Mouse (Mus musculus): ENCODE measurements around the gene Setd4. TPM values are rescaled to one million over a fixed set of nuclear protein-coding genes. Genes with fewer than 3 reads are reported as not detected.

Gene Setd4
- 10 to 100 TPM; 12.7 to 20.1 TPM for total RNA-seq (2023)

DNA sequence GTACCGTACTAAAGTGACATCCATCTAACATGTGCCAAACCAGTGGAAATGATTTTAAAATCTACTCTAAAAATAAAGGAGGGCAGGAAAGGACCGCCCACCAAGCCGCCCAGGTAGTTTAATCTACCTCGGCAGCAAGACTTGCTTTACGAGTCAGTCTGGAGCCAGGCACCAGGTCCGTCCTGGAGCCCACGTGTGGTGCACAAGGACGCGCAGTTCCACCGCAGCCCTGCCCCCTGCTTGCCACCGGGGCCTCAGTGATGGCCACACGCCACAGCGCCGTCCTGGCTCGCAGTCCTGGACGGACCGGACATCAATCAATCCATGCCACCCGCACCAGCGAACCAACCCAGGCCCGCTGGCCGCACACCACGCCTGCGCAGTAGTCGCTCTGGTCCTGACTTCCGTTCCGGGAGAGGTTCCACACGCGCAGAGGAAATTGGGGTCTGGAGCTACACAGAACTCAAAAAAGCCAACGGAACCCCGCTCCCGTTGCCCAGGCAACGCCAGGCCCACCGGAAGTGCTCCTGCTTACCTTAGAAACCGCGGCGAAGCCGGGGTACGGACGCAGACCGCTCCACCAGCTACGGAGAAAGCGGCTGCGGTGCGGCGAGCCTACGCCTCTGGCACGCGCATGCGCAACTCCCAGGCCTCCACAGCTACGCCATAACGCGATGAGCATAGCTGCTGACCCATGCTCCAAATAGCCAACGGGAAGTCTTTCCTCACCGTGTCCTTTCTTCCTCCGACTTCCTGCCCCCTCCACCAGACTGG is at the start of gene Setd4:
Setd4 (minus strand) TSS at position 625 of the 774 bp plus-strand sequence.

DNA sequence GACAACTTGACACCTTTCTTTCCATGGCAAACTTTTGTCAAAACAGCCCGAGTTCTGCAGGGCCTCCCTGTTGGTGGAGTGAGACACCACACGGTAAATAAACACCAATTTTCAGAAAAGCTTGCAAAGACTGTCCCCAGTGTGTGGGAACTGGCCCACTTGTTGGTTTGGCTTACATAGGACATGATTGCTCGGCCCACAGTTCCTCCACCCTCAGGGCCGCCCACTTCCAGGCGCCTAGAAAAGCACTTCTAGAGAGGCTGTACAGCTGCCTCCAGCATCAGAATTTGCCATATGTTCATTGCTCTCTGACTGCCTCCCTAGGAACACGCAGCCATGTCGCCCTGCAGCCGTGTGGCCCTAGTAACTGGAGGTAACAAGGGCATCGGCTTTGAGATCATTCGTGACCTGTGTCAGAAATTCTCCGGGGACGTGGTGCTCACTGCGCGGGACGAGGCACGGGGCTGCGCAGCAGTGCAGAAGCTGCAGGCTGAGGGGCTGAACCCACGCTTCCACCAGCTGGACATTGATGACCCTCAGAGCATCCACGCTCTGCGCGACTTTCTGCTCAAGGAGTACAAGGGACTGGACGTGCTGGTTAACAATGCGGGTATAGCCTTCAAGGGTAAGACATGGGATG is 24.0 kb upstream of the Setd4 start, which contains the start of gene Gm5678:
Gm5678 (plus strand) TSS at position 337 of the 640 bp plus-strand sequence.

DNA sequence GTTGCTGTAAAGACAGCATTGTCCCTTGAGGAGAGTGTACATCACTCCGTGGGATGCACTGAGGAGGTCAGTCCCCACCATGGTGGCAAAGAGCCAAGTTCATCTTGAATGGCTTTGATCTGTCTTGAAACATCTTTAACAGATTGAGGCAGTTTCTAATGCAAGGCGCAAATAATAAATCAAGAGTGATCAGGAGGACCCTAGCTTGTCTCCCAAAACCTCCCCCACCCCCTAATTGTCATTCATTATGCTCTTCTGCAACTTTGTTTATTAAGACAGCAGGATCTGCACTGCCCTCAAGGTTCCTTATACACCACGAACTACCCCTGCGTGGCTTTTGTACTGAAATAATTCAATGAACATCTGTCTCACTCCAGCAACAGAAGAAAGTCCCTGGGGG is 1.7 kb upstream of the Setd4 start, which contains the start of gene Cbr1:
Cbr1 (plus strand) TSS at position 301 of the 400 bp plus-strand sequence.

Other genes starting within 250 kb of the Setd4 start
- gene Cbr1, start 1.8 kb upstream of the Setd4 start, total RNA-seq (2023): 10 to 100 TPM; 18.1 to 20.8 TPM
- gene Gm5678, start 24.0 kb upstream of the Setd4 start, total RNA-seq (2023): under 1 TPM in 1 of 2 experiments, not detected in 1; 0.62 TPM
- not detected for gene Cbr3, start 79.2 kb upstream of the Setd4 start, total RNA-seq (2023)
- 10 to 100 TPM; 52.5 to 53.7 TPM for gene Dop1b, start 107.8 kb upstream of the Setd4 start, total RNA-seq (2023)
- 100 to 1,000 TPM; 141 to 183 TPM for gene Morc3, start 228.1 kb upstream of the Setd4 start, total RNA-seq (2023)